Mouse (Mus musculus) cerebellum, adult 11-12 months (tissue): Measurements from ENCODE around the gene Kcnd3.
"Not testable (repeated sequence)": the region's sequence is repeated elsewhere in the genome, so short reads cannot be mapped to it uniquely, and the experiment has no call there.

Experiments used
- DNase-seq: peaks from one replicate; pipeline ENCODE4 v3.0.0; 2022

The Kcnd3 gene

DNA sequence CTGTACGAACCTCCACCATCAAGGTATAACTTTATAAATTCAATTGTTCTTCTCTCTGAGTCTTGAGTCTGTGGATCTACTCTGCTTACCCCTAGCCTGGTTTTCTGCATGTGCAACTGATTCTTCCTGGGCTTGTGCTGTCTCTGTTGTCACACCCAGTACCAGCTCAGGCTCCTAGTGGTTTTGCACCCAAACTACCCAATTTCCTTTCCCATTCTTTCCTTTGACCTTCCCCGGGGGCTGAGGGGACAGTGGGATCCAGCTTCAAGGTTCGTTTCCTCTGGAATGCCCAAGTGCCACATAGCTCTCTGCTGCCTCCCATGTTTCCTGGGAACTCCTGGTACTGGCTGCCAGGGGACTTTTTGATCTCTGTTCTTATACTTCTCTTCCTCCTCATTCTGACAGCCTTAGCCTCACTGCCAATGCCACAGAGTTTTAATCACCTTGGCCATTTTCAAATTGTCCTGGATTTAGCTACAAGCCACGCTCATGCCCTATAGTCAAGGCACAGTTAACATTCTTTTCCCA lies 214.9 kb downstream of the Kcnd3 start:
- no peak for DNase-seq

DNA sequence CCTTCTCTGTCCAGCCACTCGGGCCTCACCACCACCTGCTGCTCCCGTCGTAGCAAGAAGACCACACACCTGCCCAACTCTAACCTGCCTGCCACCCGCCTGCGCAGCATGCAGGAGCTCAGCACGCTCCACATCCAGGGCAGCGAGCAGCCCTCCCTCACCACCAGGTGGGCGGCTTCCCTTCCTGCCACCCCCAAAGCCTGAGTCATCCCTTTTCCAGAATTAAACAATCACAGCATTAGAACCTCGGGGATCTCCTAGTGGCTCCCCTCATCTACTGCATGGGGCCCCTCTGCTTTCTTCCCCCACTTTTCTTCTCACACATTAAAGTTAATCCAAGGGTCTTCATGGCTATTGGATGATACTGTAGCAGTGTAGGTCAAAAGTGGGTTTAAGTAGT lies 216.0 kb downstream of the Kcnd3 start:
- DNase-seq = no peak

DNA sequence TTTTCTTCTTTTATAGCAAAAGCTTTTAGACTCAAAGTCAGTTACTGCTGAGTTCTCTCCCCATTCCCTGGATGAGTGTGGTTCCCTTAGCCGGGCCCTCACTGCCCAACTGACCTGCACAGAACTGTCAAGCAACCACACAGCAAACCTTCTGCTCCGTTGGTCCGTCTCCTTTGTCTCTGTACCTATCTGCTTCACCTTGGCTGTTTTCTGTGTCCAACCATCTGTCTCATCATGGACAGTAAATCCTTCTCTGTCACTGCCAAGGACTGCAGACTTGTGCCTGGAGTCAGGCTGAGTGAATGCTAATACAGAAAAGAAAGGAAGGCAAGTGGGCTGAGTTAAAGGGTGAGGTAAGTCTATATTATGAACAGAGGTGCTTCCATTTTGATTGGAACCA lies 217.6 kb downstream of the Kcnd3 start:
- no peak for DNase-seq

DNA sequence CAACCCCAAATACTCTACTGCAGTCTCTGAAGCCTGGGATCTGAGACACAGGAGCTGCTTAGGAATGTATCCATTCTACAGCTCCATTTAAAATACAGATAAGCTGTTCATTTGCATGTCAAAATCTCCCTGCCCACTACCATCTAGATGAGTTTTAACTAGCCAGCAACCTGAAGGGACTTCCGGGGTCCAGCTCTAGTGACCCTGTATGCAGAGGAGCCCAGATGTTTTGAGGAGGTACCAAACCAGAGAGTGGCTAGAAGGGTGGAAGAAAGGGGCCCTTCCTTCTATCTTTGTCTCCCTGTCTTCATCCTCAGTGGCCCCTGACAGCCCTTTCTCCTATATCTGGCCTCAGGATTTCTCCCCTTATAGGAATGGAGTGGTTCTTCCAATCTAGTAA lies 218.7 kb downstream of the Kcnd3 start:
- DNase-seq = no peak

DNA sequence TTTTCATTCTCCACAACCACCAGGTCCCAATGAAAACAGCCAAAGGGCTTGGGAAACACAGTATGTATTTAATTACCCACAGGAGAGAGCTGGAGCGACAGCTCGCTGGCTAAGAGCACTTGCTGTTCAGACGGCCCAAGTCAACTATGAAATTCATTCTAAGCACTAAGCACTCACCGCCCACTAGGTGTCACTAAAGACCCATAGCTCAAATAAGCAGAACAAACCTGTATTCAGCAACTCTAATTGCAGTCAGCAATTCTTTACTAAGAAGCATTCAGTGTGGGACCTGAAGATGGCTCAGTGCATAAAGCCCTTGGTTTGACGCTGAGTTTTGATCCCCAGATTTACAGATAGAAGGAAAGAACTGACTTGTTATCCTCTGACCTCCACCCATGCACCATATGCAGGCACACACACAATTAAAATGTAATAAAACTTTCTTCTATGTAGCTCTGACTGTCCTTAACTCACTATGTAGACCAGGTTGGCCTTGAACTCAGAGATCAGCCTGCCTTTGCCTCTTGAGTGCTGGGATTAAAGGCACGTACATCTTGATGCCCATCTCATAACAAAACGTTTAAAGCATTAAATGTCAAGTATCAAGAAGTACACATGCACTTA lies 222.6 kb downstream of the Kcnd3 start:
- peak; percentile 58 for DNase-seq

DNA sequence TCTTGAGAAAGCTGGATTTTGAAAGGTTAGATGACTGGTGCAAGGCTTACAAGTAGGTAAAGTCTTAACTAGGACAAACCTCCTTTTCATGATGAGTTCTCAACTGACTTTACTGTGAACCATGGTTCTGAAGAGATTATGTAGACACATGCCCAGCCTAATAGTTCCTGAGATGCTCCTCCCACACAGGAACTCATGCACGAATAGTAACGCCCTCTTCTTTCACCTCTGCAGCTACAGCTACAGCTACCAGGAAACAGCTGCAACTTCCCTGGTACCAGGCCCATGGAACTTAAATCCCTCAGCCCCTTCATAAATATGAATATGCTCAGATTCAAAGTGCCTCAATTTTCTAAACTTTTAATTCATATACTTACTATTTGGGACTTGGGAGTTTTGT lies 223.8 kb downstream of the Kcnd3 start:
- DNase-seq = no peak

DNA sequence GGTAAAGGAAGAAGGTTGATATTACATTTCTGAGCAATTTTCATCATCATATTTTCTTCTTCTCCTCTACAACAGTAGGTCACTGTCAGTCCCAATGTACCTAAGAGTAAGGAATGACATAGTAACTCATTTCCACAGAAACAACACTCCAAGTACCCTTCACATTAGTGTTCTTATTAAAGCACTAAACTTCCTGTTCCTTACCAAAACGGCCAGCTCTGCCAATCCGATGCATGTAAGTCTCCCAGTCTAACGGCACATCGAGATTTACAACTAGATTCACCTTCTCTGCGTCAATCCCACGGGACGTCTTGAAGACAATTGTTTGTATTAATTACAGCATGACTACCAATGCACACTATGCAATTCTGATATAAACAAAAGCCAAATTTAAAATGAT lies 228.2 kb downstream of the Kcnd3 start:
- no peak for DNase-seq

DNA sequence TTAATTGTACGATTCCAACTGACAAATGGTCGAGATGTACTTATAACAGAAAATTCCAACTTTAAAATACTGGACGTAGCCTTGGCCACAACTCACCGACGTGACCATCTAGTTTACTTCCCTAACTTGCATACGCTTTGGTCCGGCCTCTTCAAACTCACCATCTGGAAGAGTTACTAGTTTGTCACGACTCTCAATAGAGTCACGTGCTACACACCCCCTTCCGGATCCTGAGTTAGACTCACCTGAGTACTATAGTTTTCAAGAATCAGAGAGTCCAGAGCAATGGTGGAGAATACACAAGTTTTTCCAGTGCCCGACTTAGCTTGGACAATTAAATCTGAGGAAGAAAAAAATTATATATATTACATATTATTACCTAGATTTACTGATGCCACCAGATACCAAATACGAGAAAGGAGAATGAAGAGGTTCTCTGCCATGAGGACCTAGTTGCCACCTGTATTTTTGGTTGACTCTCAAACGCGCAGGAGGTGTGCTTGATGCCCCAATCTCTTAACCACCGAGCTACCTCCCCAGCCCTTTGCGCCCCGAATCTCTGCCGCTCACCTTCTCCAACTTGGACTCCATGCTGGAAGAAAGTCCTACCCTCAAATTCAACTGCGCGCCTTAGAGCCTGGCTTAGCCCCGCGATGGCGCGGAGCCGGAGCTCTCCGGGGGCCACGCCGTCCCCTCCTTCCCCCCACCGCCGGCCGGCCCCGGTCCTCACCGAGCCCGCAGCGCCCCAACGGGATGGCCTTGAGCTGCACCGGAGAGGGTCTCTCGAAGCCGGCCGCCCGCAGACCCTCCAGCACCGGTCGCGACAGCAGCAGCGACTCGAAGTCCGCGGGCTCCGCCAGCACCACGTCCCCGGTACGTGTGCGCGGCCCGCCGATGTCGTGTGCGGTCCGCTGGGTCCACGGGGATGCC lies 234.5 kb downstream of the Kcnd3 start:
- DNase-seq = no peak

DNA sequence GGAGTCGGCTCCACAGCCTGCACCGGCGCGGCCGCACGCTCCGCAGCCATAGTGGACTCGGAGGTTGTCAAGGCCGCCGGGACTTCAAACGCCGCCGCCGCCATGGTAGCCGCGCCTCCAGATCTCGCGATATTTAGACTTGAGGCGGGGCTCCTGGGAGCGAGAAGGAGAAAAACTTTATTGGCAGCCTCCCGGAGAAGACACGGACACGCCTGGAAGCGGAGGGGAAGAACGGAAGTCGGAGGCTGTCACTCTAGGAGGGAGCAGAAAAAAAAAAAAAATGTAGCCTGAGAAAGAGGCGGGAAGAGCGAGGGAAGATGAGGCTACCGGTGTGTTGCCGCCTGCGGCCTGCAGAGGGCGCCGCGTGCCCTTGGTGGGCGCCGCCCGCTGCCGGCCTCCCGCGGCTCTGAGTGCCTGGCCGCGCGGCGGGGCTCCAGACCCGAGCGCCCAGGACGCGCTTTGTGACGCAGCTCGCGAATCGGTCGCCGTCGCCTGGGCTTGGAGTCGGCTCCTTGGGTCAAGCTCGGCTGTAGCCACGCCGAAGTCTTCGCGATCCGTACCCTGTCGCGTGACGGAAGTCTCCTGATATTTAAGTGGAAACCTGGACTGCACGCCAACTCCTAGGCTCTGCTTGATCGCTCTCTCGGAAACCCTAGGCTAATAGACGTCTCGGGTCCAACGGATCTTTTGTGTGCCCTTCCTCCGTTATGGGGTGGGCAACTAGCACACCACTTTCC lies 235.4 kb downstream of the Kcnd3 start, which contains the start of gene Ddx20:
Ddx20 (minus strand) TSS at position 251 of the 737 bp plus-strand sequence.
- peak; percentile 96 for DNase-seq

DNA sequence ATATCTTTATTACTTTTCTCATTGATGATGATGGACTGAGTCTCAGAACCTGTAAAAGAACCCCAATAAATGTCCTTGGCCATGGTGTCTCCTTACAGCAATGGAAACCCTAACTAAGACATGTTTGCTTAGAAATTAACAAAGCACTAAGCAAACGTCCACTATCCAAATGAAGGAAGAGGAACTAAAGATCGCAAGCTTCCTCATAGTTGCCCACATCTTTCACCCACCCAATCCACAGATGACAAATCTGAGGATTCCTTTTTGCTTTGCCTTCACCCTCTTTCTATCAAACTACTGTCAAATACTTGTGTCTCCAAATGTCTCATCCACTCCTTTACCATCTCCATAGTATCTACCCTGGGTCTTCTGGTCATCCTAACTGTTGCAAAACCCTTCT lies 236.4 kb downstream of the Kcnd3 start:
- DNase-seq = no peak

DNA sequence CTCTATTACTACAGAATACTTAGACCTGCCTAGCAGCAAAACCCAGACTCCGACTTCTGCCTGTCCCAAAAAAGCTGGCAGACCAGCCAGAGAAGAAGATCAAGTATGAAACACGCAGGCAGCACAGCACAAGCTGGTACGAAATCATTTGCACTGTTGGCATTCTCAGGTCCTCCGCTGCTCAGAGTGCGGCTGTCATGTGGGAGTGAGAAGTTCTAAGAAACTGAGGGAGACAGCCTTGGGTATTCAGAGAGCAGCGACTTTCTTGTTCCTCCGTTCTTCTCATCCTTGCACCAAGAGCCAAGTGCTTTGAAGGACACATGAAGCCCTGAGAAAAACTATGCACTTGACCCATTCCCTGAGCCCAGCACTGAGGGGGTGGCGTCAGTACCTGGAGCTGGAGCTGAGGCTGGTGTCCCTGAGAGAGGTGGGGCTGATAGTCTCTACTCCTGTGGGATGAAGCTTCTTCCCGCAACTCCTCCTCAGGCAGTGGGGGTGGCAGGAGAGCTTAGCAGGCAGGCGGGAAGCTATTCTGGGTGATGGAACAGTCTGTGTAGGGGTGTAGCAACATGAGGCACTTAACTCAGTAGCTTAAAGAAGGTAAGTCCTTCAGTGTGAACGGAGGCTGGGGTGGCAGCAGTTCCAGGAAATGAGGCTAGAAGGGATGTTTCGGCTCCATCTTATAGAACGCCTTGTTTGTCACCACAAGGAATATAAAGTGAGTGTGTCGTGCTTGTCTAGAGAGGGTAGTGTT lies 241.4 kb downstream of the Kcnd3 start:
- no peak for DNase-seq

DNA sequence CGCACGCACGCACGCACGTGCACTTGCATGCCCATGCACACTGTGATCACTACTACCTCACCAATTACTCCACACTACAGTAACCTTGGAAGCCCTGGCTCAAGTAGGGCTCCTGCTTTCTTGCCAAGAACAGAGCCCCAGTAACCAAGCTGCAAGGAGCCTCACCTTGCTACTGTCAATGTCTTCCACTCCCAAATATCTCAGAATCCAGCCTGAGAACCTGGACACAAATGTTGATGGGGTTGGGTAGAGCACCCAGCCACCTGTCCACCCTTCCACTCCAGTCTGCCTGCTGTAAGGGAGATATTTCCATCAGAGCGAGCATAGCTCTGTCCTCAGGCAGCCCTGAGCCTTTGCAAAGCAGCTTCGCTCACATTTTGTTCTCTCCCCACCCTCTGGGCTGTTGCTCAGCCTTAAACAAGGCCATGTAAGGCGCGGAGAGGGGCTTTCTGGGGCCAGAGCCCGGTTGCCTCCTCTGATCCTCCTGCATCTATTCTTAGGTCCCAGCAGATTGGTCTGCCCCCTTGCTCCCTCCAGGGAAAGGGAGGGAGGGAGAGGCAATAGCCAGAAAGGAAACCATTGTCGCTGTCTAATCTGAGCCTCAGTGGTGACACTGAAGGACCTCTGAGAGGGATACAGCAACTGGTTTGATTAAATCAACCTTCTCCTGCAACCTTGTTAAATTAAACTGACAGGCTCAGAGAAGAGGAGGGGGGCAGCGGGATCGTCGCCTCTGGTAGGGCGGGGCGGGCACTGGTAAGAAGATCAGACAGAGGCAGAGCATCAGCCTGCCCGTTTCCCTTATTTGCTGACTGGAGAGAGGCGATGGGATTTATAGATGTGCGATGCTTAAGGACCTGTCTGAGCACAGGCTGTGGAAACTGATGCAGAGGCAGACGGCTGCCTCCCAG lies 243.6 kb downstream of the Kcnd3 start:
- DNase-seq = peak; percentile 78

DNA sequence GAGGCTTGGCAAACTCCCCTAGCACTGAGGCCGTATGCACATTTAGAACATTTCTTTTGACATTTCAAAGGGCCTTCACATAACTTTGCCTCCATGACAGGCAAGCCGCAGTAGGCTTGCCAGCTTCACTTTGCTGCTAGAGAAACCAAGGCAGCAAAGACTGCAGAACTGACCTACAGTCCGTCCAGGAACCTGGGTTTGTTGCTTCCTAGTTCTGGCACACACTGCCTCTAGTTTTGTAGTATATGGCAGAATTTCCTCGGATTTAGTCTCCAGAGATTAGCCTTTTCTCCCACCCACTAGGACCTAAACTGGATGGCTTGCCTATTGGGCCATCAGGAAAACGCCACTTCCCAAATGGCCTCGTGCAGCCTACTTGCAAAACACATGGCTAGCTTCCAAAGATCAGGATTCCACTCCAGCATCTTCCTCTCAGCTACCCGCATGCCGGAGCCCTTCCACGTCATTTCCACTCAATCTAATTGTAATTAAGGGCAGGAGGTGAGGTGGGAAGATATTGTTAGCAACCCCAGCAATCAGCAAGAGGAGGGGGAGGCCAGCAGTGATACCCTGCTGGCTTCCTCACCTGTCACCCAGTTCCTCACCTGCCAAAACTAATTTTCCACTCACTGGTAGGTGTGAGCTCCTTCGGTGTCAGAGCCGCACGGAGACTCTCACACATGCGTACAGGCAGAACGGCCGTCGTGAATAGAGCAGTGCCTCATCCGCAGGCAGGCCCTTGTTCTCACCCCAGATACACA lies 244.4 kb downstream of the Kcnd3 start:
- peak; percentile 71 for DNase-seq

DNA sequence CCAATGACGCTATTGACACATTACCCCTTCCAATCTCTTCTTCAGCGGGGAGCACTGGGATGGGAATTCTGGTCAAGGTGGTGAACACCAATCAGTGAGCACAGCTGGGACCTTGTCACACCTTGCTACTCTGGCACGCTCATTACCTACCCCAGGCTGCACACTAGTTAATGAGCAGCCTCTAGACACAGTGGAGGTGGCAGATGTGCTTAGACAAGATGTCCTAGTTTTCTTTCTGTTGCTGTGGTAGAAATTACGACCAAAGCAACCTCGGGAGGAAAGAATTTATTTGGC lies 245.0 kb downstream of the Kcnd3 start:
- no peak for DNase-seq

DNA sequence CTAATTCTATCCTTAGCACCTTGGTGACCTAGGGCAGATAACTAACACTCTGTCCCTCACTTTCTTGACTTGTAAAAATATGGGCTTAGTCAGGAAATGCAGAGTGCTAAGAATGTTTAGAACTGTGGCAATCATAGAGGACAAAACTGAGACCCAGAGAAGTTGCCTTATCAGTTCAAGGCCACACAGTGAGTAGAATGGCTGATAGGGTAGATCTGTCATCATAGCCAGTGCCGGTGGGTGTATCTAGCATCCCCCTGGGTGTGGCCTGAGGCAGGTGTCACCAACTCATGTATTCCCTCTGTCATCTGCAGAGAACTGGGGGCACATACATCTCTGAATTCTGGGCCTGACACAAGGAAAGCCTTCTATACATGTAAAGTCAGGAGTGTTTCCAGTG lies 246.2 kb downstream of the Kcnd3 start:
- no peak for DNase-seq

DNA sequence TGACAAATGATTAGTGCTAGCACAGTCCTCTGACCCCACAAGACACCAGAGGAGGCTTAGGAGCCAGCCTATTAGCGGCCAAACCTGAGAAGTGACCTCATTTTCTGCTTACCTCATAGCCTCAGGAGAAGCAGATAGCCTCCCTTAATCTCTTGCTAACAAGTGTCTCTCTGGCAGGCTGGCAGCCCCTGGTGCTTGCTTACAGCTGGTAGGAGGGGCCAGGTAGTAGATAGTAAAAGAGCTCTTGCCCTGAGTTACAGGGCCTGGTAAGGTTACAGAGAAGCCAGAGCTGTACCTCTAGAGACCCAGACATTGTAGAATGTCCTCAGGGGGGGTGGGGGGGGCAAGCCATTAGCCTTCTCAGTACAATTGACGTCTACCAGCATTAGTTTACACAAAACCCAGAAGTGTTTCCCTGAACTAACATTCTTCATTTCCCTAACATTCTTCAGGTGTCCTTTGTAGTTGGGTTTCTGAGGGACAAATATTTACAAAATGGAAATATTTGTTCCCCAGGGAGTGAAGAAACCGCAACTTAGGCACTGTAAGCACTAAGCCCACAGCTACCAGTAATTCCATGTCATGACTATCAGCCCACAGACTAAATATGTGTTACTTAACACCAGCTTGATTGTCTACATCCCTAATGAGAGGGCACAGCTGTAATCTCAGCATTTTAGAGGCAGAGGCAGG lies 247.3 kb downstream of the Kcnd3 start:
- no peak for DNase-seq

DNA sequence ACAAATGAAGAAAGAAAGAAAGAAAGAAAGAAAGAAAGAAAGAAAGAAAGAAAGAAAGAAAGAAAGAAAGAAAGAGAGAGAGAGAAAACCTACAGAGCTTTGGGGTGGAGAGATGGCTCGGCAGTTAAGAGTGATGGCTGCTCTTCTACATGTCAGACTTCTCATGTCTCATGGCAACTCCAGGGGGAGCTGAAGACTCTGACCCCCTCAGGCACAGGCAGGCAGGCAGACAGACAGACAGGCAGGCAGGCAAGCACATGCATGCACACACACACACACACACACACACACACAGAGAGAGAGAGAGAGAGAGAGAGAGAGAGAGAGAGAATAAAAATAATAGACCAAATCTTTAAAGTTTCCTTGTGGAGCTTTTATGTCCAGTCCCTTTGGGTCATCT lies 248.7 kb downstream of the Kcnd3 start:
- not testable (repeated sequence) for DNase-seq

DNA sequence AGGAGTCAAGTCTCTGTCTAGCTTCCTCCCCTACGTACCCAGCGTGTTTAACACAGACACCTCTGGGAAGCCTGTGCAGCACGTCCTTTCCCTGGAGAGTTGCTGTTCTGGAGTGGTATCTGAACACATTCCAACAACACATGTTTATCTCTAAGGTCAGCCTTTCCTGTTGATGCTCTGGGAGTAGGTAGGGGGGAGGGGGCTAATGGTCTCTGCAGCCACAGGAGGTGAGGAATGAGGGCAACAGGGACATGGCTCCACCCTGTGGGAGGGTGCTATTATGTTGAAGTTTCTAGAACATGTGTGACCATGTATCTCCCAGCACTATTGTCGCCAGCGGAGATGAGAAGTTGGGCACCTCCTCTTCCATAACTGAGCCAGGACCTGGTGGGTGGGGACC lies 249.3 kb downstream of the Kcnd3 start:
- no peak for DNase-seq

DNA sequence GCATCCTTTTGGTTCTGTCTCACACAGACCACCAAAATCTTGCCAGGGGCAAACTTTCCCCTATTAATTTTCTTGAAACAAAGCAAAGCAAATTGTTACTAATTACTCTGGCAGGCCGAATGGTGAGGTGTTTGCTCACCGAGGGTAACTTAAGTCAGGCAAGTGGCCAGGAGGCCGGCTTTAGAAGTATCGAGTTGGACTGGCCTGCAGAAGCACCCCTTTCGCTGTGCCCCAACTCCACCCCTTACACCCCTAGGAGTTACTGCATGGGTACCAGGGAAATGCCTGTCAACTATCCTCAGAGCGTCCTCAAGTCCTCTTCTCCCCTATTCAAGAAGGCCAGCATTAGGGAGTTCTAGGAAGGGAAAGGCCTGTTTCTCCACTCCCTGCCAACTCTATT lies 251.4 kb downstream of the Kcnd3 start:
- DNase-seq = peak; percentile 51
